Mouse (Mus musculus) Patski (cell line): ENCODE results near the gene Spopl. TPM values are rescaled to one million over a fixed set of nuclear protein-coding genes. Genes with fewer than 3 reads are reported as not detected.
A peak's percentile ranks its signal among the peaks of the same experiment; 100 is the strongest.
"Not testable (repeated sequence)": the region's sequence is repeated elsewhere in the genome, so short reads cannot be mapped to it uniquely, and the experiment has no call there.

Experiments used
- ATAC-seq: fragments of 100-300 bp; one replicate; pipeline ENCODE4 v1.8.0; 2021
- CTCF ChIA-PET: fragments of 350-600 bp; sonication (Branson Sonifier 250); formaldehyde crosslinking; loops from one replicate; lab custom pipeline; 2022; ENCODE audit warnings: inconsistent platforms; lab: Charles Lee
- POLR2A ChIA-PET: fragments of 350-600 bp; sonication (Branson Sonifier 250); formaldehyde crosslinking; loops from one replicate; lab custom pipeline; 2022; ENCODE audit warnings: antibody characterized with exemption, inconsistent platforms; lab: Charles Lee
- DNase-seq: peaks from one replicate; pipeline ENCODE4 v3.0.0-alpha.2; 2011; ENCODE audit warnings: low read depth, low spot score
- H3K27me3 ChIP-seq: fragments of 371-371 bp; one replicate; pipeline ENCODE4 v1.5.1; 2021
- CTCF ChIP-seq: fragments of 100-300 bp; IDR thresholded peaks from one replicate; pipeline ENCODE4 v1.5.1; 2021
- in situ Hi-C: fragments of 300-500 bp; cut with MboI; formaldehyde crosslinking; loops from 3 replicates; pipeline ENCODE4 v1.11.1; 2018; ENCODE audit warnings: low pct_unique_long_range_greater_than_20kb, mixed read lengths
- polyA plus RNA-seq: library from polyadenylated mRNA; unstranded; gene quantifications from one replicate; pipeline ENCODE4 v1.2.3, GENCODE M21; 2021

Spopl gene
- 14.9 TPM for polyA plus RNA-seq

DNA sequence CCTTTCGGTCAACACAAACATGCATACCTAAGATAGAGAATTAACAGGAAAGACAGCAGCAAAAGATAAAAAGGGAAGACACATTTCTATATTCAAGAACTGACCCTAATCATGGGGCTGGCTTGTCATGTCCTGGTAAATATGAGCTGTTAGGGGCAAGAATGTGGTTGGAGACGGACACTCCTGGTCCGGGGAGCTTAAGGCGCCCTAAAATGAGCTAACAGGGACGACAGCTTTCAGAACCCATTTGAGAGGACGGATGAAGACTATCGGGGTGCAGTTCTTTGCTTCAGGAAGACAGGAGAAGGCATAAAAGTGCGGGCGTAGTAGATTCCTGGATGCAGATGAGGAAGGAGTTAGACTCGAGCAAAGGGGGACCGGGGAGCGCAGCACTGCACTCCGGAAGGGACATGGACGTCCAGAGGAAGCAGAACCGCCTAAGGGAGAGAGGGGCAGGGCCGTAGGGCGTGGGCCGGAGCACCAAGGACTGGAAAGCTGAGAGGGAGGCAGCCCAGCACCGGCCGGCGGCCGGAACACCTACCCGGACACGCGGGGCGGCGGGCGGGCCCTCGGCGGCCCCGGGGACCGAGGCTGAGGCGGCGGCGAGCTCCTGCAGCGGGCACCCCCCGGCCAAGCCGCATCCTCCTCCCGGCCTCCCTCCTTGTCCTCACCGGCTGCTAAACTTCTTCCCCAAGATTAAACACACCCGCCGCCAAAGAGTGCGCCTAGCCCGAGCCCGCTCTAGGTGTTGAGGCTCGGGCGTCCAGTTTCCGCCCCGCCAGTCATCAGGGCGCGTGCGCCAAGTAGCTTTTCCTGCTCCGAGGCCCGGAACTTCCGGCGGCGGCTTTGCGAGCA is at the start of gene Spopl:
Gene Spopl, minus strand, starts transcription at position 805 of the 855 bp plus-strand sequence.
- in situ Hi-C loops, result no loop called here
- CTCF ChIA-PET, result interaction anchor here (1.1 kb wide), 1 partner anchor 10 kb away, joined by 3 read pairs; no protein-coding TSS in a partner anchor
- POLR2A ChIA-PET, result no interaction called here
- peak; percentile 25 for DNase-seq
- no peak for TF ChIP-seq CTCF
- peak; percentile 97 for ATAC-seq
- peaks cover 12% of the 10 kb centered on the region for H3K27me3 ChIP-seq

DNA sequence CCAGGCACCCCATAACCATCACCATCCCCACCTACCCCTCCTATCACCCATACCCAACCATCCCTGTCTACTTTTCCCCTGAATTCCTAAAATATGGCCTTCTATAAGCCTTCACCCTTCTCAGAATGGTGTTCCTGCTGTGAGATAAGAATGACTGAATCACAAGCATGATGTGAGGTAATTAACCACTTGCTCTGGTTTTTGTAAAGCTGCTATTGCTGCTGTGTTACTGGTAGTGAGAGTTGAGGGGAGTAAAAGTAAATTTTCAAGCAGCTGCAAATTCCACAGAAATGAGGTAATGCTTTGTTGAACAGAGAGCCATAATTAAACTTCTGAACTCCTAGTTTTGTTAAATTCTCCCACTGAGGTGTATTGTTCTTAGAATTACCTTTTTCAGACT is 48.2 kb upstream of the Spopl start:
- DNase-seq, result no peak
- peaks cover 6% of the 10 kb centered on the region for H3K27me3 ChIP-seq
- ChIA-PET POLR2A (no interaction called here), CTCF (no interaction called here)
- no peak for ATAC-seq
- no peak for TF ChIP-seq CTCF
- in situ Hi-C loops, result no loop called here

DNA sequence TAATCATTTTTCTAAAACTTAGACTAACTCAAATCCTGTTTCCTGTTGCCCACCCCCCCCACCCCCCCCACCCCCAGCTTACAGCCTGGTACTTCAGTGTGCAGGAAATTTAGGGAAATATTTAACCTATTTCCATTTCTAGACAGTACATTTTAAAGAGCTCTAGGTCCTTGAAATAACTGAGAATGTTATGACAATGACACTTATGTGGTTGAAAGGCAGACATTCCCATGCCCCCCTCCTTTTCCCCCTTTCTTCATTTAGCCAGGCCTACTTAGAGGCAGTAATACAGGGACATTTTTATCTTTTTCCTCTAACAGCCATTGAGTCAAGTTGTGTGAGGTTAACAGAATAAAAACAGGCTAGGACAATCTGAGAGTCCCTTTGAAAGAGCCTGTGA is 46.1 kb upstream of the Spopl start:
- CTCF ChIA-PET, result no interaction called here
- TF ChIP-seq CTCF, result no peak
- ATAC-seq (no peak), DNase-seq (no peak)
- POLR2A ChIA-PET, result no interaction called here
- in situ Hi-C loops, result no loop called here
- H3K27me3 ChIP-seq, result no peaks in the 10 kb centered on the region

DNA sequence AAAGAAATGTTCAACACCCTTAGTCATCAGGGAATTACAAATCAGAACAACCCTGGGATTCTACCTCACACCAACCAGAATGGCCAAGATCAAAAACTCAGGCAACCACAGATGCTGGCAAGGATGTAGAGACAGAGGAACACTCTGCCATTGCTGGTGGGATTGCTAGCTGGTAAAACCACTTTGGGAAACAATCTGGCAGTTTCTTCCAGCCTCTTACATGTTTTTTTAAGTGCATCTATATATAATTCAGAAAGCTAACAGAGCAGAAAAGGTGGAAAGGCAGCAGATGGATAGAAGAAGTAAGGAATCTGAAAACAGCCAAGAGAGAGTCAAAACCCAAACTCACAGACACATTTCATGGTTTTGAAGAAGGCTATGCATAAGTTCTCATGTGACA is 33.5 kb upstream of the Spopl start:
- no peak for DNase-seq
- no peak for TF ChIP-seq CTCF
- ChIA-PET CTCF (no interaction called here), POLR2A (no interaction called here)
- ATAC-seq, result no peak
- in situ Hi-C loops, result no loop called here
- peaks cover 10% of the 10 kb centered on the region for H3K27me3 ChIP-seq

DNA sequence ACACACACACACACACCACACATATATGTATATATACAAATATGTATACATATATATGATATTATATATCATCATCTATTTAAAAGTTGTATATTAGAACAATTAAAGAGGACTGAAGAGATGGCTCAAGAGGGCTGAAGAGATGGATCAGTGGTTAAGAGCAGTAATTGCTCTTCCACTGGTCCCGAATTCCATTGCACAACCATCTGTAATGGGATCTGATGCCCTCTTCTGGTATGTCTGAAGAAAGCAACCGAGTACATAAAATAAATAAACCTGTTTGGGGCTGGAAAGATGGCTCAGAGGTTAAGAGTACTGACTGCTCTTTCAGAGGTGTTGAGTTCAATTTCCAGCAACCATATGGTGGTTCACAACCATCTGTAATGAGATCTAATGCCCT is 16.9 kb upstream of the Spopl start:
- ChIA-PET POLR2A (no interaction called here), CTCF (no interaction called here)
- DNase-seq (no peak), ATAC-seq (no peak)
- H3K27me3 ChIP-seq, result peaks cover 7% of the 10 kb centered on the region
- in situ Hi-C loops, result loop anchor here (25.0 kb wide), 1 partner anchor 276 kb away; the partner anchor contains the start of gene Nxph2
- peak; percentile 48 for TF ChIP-seq CTCF

DNA sequence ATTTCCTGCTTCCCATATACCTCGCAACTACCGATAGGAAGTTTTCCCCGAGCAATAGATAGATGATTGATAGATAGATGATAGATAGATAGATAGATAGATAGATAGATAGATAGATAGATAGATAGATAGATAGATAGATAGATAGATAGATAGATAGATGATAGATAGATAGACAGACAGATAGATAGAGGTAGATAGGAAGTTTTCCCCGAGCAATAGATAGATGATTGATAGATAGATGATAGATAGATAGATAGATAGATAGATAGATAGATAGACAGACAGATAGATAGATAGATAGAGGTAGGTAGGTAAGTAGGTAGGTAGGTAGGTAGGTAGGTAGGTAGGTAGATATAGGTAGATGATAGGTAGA is 239 bp upstream of the Spopl start:
- DNase-seq, POLR2A ChIA-PET, ATAC-seq, in situ Hi-C loops, CTCF ChIA-PET: not testable (repeated sequence)
- H3K27me3 ChIP-seq, result peaks cover 12% of the 10 kb centered on the region

DNA sequence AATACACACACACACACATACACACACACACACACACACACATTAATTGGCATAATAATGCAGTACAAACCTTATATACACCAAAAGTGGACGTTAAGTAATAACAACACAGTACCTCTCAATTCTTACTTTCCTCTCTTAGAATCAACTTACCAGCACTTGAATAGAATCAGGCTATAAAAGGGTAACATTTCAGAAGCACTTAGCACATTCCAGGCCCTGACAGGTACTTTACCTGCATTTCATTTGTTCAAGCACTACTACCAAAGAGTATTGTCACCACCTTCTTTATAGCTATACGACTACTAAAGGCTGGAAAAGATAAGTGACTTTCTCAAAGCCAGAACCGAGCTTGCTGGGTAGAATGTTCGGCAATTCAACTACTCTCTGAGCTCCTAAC is 1.3 kb downstream of the Spopl start:
- TF ChIP-seq CTCF, result no peak
- no peak for ATAC-seq
- DNase-seq, result no peak
- H3K27me3 ChIP-seq, result peaks cover 12% of the 10 kb centered on the region
- ChIA-PET POLR2A (no interaction called here), CTCF (interaction anchor here (1.1 kb wide), 1 partner anchor 9 kb away, joined by 3 read pairs; no protein-coding TSS in a partner anchor)
- in situ Hi-C loops, result no loop called here

DNA sequence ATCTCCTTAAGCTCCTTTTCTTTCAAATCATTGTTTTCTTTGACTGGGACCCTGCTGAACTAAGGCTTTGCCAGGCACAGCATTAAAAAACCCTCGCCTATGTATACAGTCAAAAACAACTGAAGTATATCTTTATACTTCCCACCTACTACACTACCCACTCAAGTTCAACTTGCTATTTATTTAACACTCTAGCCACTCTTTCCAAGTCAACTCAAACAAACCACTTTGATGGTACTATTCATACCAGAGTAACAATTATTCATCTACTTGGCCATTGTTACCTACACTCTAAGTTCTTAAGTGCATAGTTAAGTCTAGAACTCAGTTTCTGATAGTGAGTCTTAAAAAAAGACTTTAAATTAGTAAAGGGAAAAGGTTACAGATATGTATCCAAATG is 3.1 kb downstream of the Spopl start:
- DNase-seq, result no peak
- peaks cover 8% of the 10 kb centered on the region for H3K27me3 ChIP-seq
- no peak for TF ChIP-seq CTCF
- CTCF ChIA-PET, result interaction anchor here (0.5 kb wide), 1 partner anchor 163 kb away, joined by 3 read pairs; no protein-coding TSS in a partner anchor
- no peak for ATAC-seq
- in situ Hi-C loops, result no loop called here
- POLR2A ChIA-PET, result no interaction called here

DNA sequence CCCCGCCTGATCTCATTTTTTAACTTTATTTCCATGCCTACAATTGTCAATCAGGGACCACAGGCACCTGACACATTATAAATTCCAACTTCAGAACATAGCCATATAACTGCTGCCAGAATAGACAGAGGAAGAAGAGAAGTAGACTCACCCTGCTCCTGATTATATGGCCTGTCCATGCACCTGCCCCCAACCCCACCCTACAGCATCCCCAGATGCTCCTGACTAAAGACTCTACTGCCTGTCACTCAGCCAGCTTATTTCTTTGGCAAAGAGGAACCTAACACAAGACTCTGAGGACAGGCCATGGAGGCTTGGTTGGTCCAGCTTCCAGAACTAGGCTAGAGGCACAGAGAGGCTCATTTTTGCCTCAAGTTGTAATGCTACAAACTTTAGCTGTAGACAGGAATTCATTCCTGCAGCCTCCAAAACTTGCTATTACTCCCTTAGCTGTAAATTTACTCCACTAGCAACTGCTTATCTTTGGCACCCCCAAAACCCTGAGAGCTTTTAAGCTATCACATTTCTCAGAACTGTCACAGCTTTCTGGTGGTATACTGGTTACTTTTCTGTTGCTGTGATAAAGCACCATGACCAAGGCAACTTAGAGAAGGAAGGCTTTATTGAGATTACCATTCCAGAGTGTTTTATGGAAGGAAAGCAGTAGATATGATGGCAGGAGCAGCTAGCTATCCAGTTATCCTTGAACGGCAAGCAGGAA is 6.7 kb downstream of the Spopl start:
- H3K27me3 ChIP-seq, result no peaks in the 10 kb centered on the region
- in situ Hi-C loops, result no loop called here
- ATAC-seq (no peak), DNase-seq (no peak)
- CTCF ChIA-PET, result no interaction called here
- no peak for TF ChIP-seq CTCF
- POLR2A ChIA-PET, result no interaction called here

DNA sequence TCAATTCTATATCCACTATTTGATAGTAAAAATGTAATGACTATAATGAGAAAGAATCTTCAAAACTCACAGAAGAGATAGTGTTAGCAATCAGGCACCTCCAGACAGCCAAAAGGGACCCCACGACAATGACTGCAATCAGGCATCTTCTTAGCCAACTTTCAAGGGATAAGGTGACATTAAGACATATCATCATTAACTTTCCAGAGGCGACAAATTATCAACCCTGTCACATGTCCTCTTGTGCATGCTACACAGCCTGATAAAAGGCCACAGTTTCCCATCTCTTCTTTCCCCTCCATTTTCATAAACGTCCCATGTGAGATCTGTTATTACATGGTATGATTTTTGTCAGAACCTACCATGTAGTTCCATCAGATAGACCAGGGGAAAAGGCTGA is 9.0 kb downstream of the Spopl start:
- CTCF ChIA-PET, result no interaction called here
- DNase-seq (no peak), ATAC-seq (no peak)
- no peak for TF ChIP-seq CTCF
- POLR2A ChIA-PET, result no interaction called here
- in situ Hi-C loops, result no loop called here
- no peaks in the 10 kb centered on the region for H3K27me3 ChIP-seq

DNA sequence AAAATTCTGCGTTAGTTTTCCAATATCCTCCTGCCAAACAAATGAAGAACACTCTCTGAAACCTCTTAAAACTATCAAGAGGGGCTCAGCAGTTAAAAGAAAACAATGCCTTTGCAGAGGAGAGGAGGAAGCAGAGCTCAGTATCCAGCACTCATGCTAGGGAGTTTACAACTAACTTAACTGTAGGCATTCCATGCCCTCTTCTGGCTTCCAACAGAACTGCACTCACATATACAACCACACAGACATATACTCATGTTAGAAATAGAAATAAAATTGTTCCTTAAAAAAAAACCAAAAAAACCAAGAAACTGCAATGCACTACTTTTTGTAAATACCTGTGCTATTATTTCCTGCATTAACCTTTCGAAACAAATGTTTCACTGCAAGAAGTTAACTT is 12.7 kb downstream of the Spopl start:
- ATAC-seq (no peak), DNase-seq (no peak)
- ChIA-PET CTCF (no interaction called here), POLR2A (no interaction called here)
- H3K27me3 ChIP-seq, result no peaks in the 10 kb centered on the region
- in situ Hi-C loops, result no loop called here
- peak; percentile 24 for TF ChIP-seq CTCF
